Comparison of ENCODE assay signal across 10 mouse cellular contexts in genomic region chr6:29853900-29854390, GRCm38 (mm10).
DNase-seq lines count a peak whose midpoint lies in the region; ATAC-seq and TF ChIP-seq lines count a peak whose summit lies in the region.
"Had no signal": no experiment of that assay in that cellular context is flagged by ENCODE, and none has a peak within 500 bp of the region (broad histone marks: within the 10 kb centered on the region; RNA-seq: fewer than 3 reads in every experiment).

No protein-coding gene starts in this region.

- H3K4me1 ChIP-seq in hindbrain, embryonic 16.5 days (ENCODE audit: control insufficient read depth, insufficient read depth, low read depth, low read length): 0 out of 2 replicates have a peak, but pooled peaks cover 2% of the 10 kb centered on the region
- no peaks in the 10 kb centered on the region for H3K4me1 ChIP-seq in hindbrain, embryonic 11.5 days (replicated peaks; ENCODE audit: control insufficient read depth, insufficient read depth, low read length)
- peaks cover 36% of the 10 kb centered on the region for H3K4me1 ChIP-seq in E14TG2a.4 (replicated peaks; ENCODE audit: low read depth, low read length)
- H3K4me1 ChIP-seq in intestine, embryonic 15.5 days (replicated peaks): peaks cover 2% of the 10 kb centered on the region; the same call in 1 of the 2 replicates
- H3K4me1 ChIP-seq in forebrain, embryonic 14.5 days (ENCODE audit: control insufficient read depth, insufficient read depth, low read length): no peaks in the 10 kb centered on the region

- no peak overlapping the region for H3K27ac ChIP-seq in hindbrain, embryonic 16.5 days (ENCODE audit: low read depth, low read length)
- no peak overlapping the region for H3K27ac ChIP-seq in hindbrain, embryonic 11.5 days (ENCODE audit: low read depth, low read length)
- peak overlapping the region; percentile 76 for H3K27ac ChIP-seq in intestine, embryonic 15.5 days
- no peak overlapping the region for H3K27ac ChIP-seq in forebrain, embryonic 14.5 days (ENCODE audit: low read depth, low read length)

- no peak overlapping the region; the same call in 1 of the 2 replicates for H3K9ac ChIP-seq in hindbrain, embryonic 16.5 days (ENCODE audit: low read depth, low read length)
- no peak overlapping the region for H3K9ac ChIP-seq in hindbrain, embryonic 11.5 days (ENCODE audit: low read depth, low read length)
- H3K9ac ChIP-seq in intestine, embryonic 15.5 days: peak overlapping the region; percentile 39
- no peak overlapping the region for H3K9ac ChIP-seq in forebrain, embryonic 14.5 days (ENCODE audit: low read length)

- TF ChIP-seq CTCF in E14TG2a.4 (conservative IDR thresholded peaks at IDR 0.05; ENCODE audit: low read length): no peak

- DNase-seq in hindbrain, embryonic 11.5 days (ENCODE audit: low spot score): no peak
- DNase-seq in brain, adult 2 months (ENCODE audit: low read depth, low spot score): peak; percentile 34
- DNase-seq in ovary, postnatal 14 days (ENCODE audit: low spot score): no peak
- no peak for DNase-seq in left cerebral cortex, postnatal 14 days (ENCODE audit: low spot score in 2 of 2)
- DNase-seq in forebrain, embryonic 14.5 days (ENCODE audit: low spot score): no peak

- no peaks in the 10 kb centered on the region for H3K27me3 ChIP-seq in hindbrain, embryonic 16.5 days (replicated peaks; ENCODE audit: control insufficient read depth, insufficient read depth, low read length)
- H3K27me3 ChIP-seq in hindbrain, embryonic 11.5 days (ENCODE audit: control insufficient read depth, insufficient read depth, low read length): no peaks in the 10 kb centered on the region
- H3K27me3 ChIP-seq in E14TG2a.4 (ENCODE audit: insufficient read depth, low read length): no peaks in the 10 kb centered on the region
- H3K27me3 ChIP-seq in intestine, embryonic 15.5 days (replicated peaks): no peaks in the 10 kb centered on the region
- H3K27me3 ChIP-seq in forebrain, embryonic 14.5 days (replicated peaks; ENCODE audit: control insufficient read depth, insufficient read depth, low read length): no peaks in the 10 kb centered on the region

- H3K4me2 ChIP-seq in hindbrain, embryonic 16.5 days (ENCODE audit: low read length): no peak overlapping the region
- H3K4me2 ChIP-seq in hindbrain, embryonic 11.5 days (replicated peaks; ENCODE audit: low read depth, low read length): no peak overlapping the region
- H3K4me2 ChIP-seq in intestine, embryonic 15.5 days (replicated peaks): peak overlapping the region; percentile 48
- H3K4me2 ChIP-seq in forebrain, embryonic 14.5 days (ENCODE audit: low read length): no peak overlapping the region

- 92% methylated on average over 6 of the region's 6 CpGs for WGBS in hindbrain, embryonic 16.5 days
- WGBS in hindbrain, embryonic 11.5 days: 96% methylated on average over 6 of the region's 6 CpGs
- WGBS in intestine, embryonic 15.5 days: 66% methylated on average over 6 of the region's 6 CpGs
- 96% methylated on average over 6 of the region's 6 CpGs for WGBS in forebrain, embryonic 14.5 days

- ATAC-seq in hindbrain, embryonic 16.5 days: peak; percentile 42; the same call in 1 of the 2 replicates
- ATAC-seq in hindbrain, embryonic 11.5 days (ENCODE audit: low FRiP score): no peak
- peak; percentile 42 for ATAC-seq in intestine, embryonic 15.5 days
- ATAC-seq in forebrain, embryonic 14.5 days: no peak

- H3K36me3 ChIP-seq in hindbrain, embryonic 16.5 days (ENCODE audit: control insufficient read depth, insufficient read depth, low read length): no peaks in the 10 kb centered on the region
- no peaks in the 10 kb centered on the region for H3K36me3 ChIP-seq in hindbrain, embryonic 11.5 days (ENCODE audit: control insufficient read depth, insufficient read depth, low read length)
- no peaks in the 10 kb centered on the region for H3K36me3 ChIP-seq in E14TG2a.4 (ENCODE audit: insufficient read depth, low read length)
- H3K36me3 ChIP-seq in intestine, embryonic 15.5 days: no peaks in the 10 kb centered on the region
- H3K36me3 ChIP-seq in forebrain, embryonic 14.5 days (ENCODE audit: control insufficient read depth, insufficient read depth, low read length): no peaks in the 10 kb centered on the region

- intact Hi-C loops in left cerebral cortex, postnatal 14 days (cut with DNase I): loop anchor here (10.0 kb wide), 1 partner anchor 91 kb away; no protein-coding TSS in a partner anchor

- H3K4me3 ChIP-seq in hindbrain, embryonic 16.5 days (ENCODE audit: low read length): no peak overlapping the region
- no peak overlapping the region for H3K4me3 ChIP-seq in hindbrain, embryonic 11.5 days (ENCODE audit: low read depth, low read length)
- peak overlapping the region; percentile 43; the same call in 1 of the 2 replicates for H3K4me3 ChIP-seq in E14TG2a.4 (replicated peaks; ENCODE audit: low read length)
- peak overlapping the region; percentile 27 for H3K4me3 ChIP-seq in intestine, embryonic 15.5 days (replicated peaks)
- H3K4me3 ChIP-seq in forebrain, embryonic 14.5 days (ENCODE audit: low read depth, low read length): no peak overlapping the region
- H3K4me3 ChIP-seq: erythroblast, embryonic 14.5 days; myocyte had no signal

- no peaks in the 10 kb centered on the region for H3K9me3 ChIP-seq in hindbrain, embryonic 16.5 days (ENCODE audit: control insufficient read depth, low read length)
- H3K9me3 ChIP-seq in hindbrain, embryonic 11.5 days (ENCODE audit: control insufficient read depth, low read length): no peaks in the 10 kb centered on the region
- H3K9me3 ChIP-seq in E14TG2a.4 (ENCODE audit: low read length): no peaks in the 10 kb centered on the region
- no peaks in the 10 kb centered on the region for H3K9me3 ChIP-seq in intestine, embryonic 15.5 days
- H3K9me3 ChIP-seq in forebrain, embryonic 14.5 days (replicated peaks; ENCODE audit: control insufficient read depth, low read length): no peaks in the 10 kb centered on the region

Comparison
In these comparisons a context has a peak if more than half of its experiments do, and no peak if none do; other contexts are left out.
1. ATAC-seq: peak in hindbrain, embryonic 16.5 days (single experiment) and intestine, embryonic 15.5 days (single experiment); none in hindbrain, embryonic 11.5 days (single experiment) and forebrain, embryonic 14.5 days (single experiment).
2. H3K4me3 ChIP-seq: peak in E14TG2a.4 (single experiment) and intestine, embryonic 15.5 days (single experiment); none in hindbrain, embryonic 16.5 days (single experiment), hindbrain, embryonic 11.5 days (single experiment) and forebrain, embryonic 14.5 days (single experiment).